Mouse (Mus musculus) hindbrain, embryonic 12.5 days (tissue): ENCODE measurements around the gene Rap2c. TPM values are rescaled to one million over a fixed set of nuclear protein-coding genes. Genes with fewer than 3 reads are reported as not detected.

ENCODE experiments used
- ATAC-seq: fragments of 200-750 bp; cut with Nextera tagmentation; 2 replicates; pipeline ENCODE4 v1.8.0; 2017; ENCODE audit warnings: moderate TSS enrichment; ENCODE audit not compliant: low FRiP score
- H3K27ac ChIP-seq: fragments of 300-500 bp; sonication (generic); 2 replicates; pipeline ENCODE4 v1.5.1; 2016; ENCODE audit warnings: mild to moderate bottlenecking
- H3K27me3 ChIP-seq: fragments of 300-500 bp; sonication (generic); 2 replicates; pipeline ENCODE4 v1.6.1; 2016; ENCODE audit warnings: mild to moderate bottlenecking
- H3K36me3 ChIP-seq: fragments of 300-500 bp; sonication (generic); 2 replicates; pipeline ENCODE4 v1.6.1; 2016; ENCODE audit warnings: mild to moderate bottlenecking
- H3K4me1 ChIP-seq: fragments of 300-500 bp; sonication (generic); 2 replicates; pipeline ENCODE4 v1.6.1; 2016
- H3K4me2 ChIP-seq: fragments of 300-500 bp; sonication (generic); replicated peaks from 2 replicates; pipeline ENCODE4 v1.6.1; 2016; ENCODE audit warnings: mild to moderate bottlenecking
- H3K4me3 ChIP-seq: fragments of 300-500 bp; sonication (generic); 2 replicates; pipeline ENCODE4 v1.5.1; 2016; ENCODE audit warnings: mild to moderate bottlenecking
- H3K9ac ChIP-seq: fragments of 300-500 bp; sonication (generic); 2 replicates; pipeline ENCODE4 v1.6.1; 2016; ENCODE audit warnings: mild to moderate bottlenecking, moderate library complexity
- H3K9me3 ChIP-seq: fragments of 300-500 bp; sonication (generic); replicated peaks from 2 replicates; pipeline ENCODE4 v1.6.1; 2016; ENCODE audit warnings: mild to moderate bottlenecking
- WGBS: fragments of 180-500 bp; shearing (Covaris S2); methylation state at CpG from one replicate; pipeline ENCODE4 v1.1.7; 2016; 5-methylcytosine and 5-hydroxymethylcytosine counted together
- polyA plus RNA-seq: library from polyadenylated mRNA; unstranded; fragments of >200 nt; fragmentation: Nextera tagmentation; extraction: Ambion mirVana; gene quantifications from 2 replicates; pipeline ENCODE4 v1.2.1, GENCODE M21; 2016

Gene Rap2c
- polyA plus RNA-seq, 1 experiment from 2014 or later, result 26.8 TPM

GRCm38 (mm10) chrX:51016926-51017325 is 892 bp downstream of the Rap2c start:
- no peaks in the 10 kb centered on the region for H3K9me3 ChIP-seq
- WGBS, result 37% methylated on average over 12 of the region's 12 CpGs
- H3K36me3 ChIP-seq, result no peaks in the 10 kb centered on the region
- H3K4me2 ChIP-seq, result peak overlapping the region; percentile 54
- H3K4me3 ChIP-seq, result peak overlapping the region; percentile 58
- ATAC-seq, result no peak
- no peak overlapping the region for H3K27ac ChIP-seq
- peaks cover 6% of the 10 kb centered on the region; the same call in 1 of the 2 replicates for H3K4me1 ChIP-seq
- peak overlapping the region; percentile 85 for H3K9ac ChIP-seq
- no peaks in the 10 kb centered on the region for H3K27me3 ChIP-seq

DNA sequence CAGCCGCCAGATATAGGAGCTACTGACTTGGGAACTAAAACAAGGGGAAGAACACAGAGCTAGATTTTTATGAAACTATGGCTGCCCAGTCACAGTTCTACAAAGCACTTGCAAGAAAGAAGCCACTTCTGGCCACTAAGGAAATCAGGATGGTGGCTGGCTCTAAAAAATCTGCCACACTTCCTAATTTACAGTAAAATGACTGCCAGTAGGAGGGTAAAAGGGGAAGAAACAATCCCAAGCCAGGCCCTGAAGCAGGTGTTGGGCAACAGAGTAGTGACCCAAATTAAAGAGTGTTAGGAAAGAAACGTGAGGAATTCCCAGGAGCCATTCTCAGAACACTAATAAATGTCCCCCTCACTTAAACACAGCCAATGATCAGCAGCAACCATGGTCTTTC is 5.5 kb downstream of the Rap2c start:
- no peaks in the 10 kb centered on the region for H3K9me3 ChIP-seq
- no peak for ATAC-seq
- no peak overlapping the region for H3K9ac ChIP-seq
- no peak overlapping the region for H3K4me3 ChIP-seq
- no peaks in the 10 kb centered on the region for H3K27me3 ChIP-seq
- H3K36me3 ChIP-seq, result no peaks in the 10 kb centered on the region
- peaks cover 6% of the 10 kb centered on the region; the same call in 1 of the 2 replicates for H3K4me1 ChIP-seq
- 71% methylated on average over 2 of the region's 2 CpGs for WGBS
- no peak overlapping the region for H3K4me2 ChIP-seq
- H3K27ac ChIP-seq, result no peak overlapping the region

GRCm38 (mm10) chrX:51010323-51010722 is 7.5 kb downstream of the Rap2c start:
- Histone ChIP-seq H3K9me3 (no peaks in the 10 kb centered on the region), H3K4me1 (no peaks in the 10 kb centered on the region), H3K36me3 (no peaks in the 10 kb centered on the region), H3K27me3 (no peaks in the 10 kb centered on the region), H3K4me2 (no peak overlapping the region), H3K4me3 (no peak overlapping the region), H3K9ac (no peak overlapping the region), H3K27ac (no peak overlapping the region)
- 94% methylated on average over 4 of the region's 4 CpGs for WGBS
- ATAC-seq, result no peak

GRCm38 (mm10) chrX:51000791-51001190 is 17.0 kb downstream of the Rap2c start:
- Histone ChIP-seq H3K9me3 (no peaks in the 10 kb centered on the region), H3K27me3 (no peaks in the 10 kb centered on the region), H3K36me3 (no peaks in the 10 kb centered on the region), H3K9ac (no peak overlapping the region), H3K4me1 (no peaks in the 10 kb centered on the region), H3K4me2 (no peak overlapping the region), H3K27ac (no peak overlapping the region), H3K4me3 (no peak overlapping the region)
- no peak for ATAC-seq
- 78% methylated on average over 6 of the region's 6 CpGs for WGBS

DNA sequence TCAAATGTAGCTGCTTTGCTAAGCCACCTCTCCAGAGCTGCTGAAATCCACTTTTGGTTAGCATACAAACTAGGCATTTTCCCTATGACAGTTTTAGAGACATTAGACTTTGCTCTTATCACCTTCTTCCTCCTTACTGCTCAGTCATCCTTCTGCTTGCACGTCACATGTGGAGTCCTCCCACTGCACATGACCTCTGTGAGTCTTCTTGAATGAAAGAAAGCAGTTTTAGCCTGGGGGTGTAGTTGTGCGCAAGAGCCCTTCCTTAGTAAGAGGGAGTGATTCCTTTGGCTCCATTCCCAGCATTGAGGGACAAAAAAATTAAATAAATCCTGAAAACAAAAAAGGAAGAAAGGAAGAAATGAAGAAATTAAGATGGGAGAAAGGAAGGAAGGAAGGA is 22.5 kb downstream of the Rap2c start:
- H3K27ac ChIP-seq, result no peak overlapping the region
- 86% methylated on average over 2 of the region's 2 CpGs for WGBS
- no peak overlapping the region for H3K4me2 ChIP-seq
- H3K9ac ChIP-seq, result no peak overlapping the region
- H3K9me3 ChIP-seq, result no peaks in the 10 kb centered on the region
- ATAC-seq, result no peak
- H3K36me3 ChIP-seq, result no peaks in the 10 kb centered on the region
- no peak overlapping the region for H3K4me3 ChIP-seq
- H3K27me3 ChIP-seq, result no peaks in the 10 kb centered on the region
- no peaks in the 10 kb centered on the region for H3K4me1 ChIP-seq

GRCm38 (mm10) chrX:50991324-50991723 is 26.5 kb downstream of the Rap2c start:
- Histone ChIP-seq H3K9ac (no peak overlapping the region), H3K9me3 (no peaks in the 10 kb centered on the region), H3K27ac (no peak overlapping the region), H3K4me3 (no peak overlapping the region), H3K27me3 (no peaks in the 10 kb centered on the region), H3K4me1 (no peaks in the 10 kb centered on the region), H3K36me3 (no peaks in the 10 kb centered on the region), H3K4me2 (no peak overlapping the region)
- WGBS, result 96% methylated on average over 5 of the region's 5 CpGs
- no peak for ATAC-seq

- H3K27me3 ChIP-seq, result no peaks in the 10 kb centered on the region
- 87% methylated on average over 6 of the region's 6 CpGs for WGBS
- H3K36me3 ChIP-seq, result no peaks in the 10 kb centered on the region
- H3K9me3 ChIP-seq, result no peaks in the 10 kb centered on the region
- no peak overlapping the region for H3K27ac ChIP-seq
- no peaks in the 10 kb centered on the region for H3K4me1 ChIP-seq
- H3K4me3 ChIP-seq, result no peak overlapping the region
- H3K4me2 ChIP-seq, result no peak overlapping the region
- no peak overlapping the region for H3K9ac ChIP-seq
- ATAC-seq, result no peak
Observed at GRCm38 (mm10) chrX:50989940-50990339, 27.9 kb downstream of the Rap2c start.

DNA sequence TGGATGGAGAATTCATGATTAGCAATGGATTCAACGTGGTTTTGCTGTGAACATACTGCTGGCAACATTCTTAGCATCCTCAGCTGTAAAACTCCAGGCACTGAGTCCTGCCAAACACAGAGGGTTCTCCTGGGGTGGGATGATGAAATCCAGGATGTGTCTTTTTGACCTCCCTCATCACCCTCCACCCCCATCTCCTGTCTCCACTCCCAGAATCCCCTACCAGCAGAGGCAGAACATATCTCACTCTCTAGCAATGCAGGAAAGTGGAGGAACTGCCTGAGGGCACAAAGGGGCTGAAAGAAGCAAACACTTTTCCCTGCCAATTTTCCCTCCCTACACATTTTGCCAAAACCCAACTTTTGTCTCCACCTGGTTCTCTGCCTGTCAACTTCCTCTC is 29.2 kb downstream of the Rap2c start:
- Histone ChIP-seq H3K36me3 (no peaks in the 10 kb centered on the region), H3K9me3 (no peaks in the 10 kb centered on the region), H3K27ac (no peak overlapping the region), H3K4me2 (no peak overlapping the region), H3K9ac (no peak overlapping the region), H3K4me1 (no peaks in the 10 kb centered on the region), H3K4me3 (no peak overlapping the region), H3K27me3 (no peaks in the 10 kb centered on the region)
- 50% methylated on average over 1 of the region's 1 CpGs for whole genome bisulfite sequencing
- no peak for ATAC-seq

GRCm38 (mm10) chrX:50978428-50978827 is 39.4 kb downstream of the Rap2c start:
- 68% methylated on average over 2 of the region's 2 CpGs for WGBS

GRCm38 (mm10) chrX:50972145-50972544 is 45.7 kb downstream of the Rap2c start:
- no peaks in the 10 kb centered on the region for H3K36me3 ChIP-seq
- H3K9me3 ChIP-seq, result no peaks in the 10 kb centered on the region
- WGBS, result 84% methylated on average over 4 of the region's 4 CpGs
- H3K4me1 ChIP-seq, result no peaks in the 10 kb centered on the region
- H3K27me3 ChIP-seq, result no peaks in the 10 kb centered on the region
- no peak for ATAC-seq
- H3K4me3 ChIP-seq, result no peak overlapping the region
- H3K27ac ChIP-seq, result no peak overlapping the region
- H3K9ac ChIP-seq, result no peak overlapping the region
- H3K4me2 ChIP-seq, result no peak overlapping the region

More at GRCm38 (mm10) chrX:50978428-50978827, 39.4 kb downstream of the Rap2c start:
- Histone ChIP-seq H3K27me3 (no peaks in the 10 kb centered on the region), H3K9me3 (no peaks in the 10 kb centered on the region), H3K27ac (no peak overlapping the region), H3K9ac (no peak overlapping the region), H3K36me3 (no peaks in the 10 kb centered on the region), H3K4me3 (no peak overlapping the region), H3K4me2 (no peak overlapping the region), H3K4me1 (no peaks in the 10 kb centered on the region)
- no peak for ATAC-seq

- WGBS, result 83% methylated on average over 5 of the region's 5 CpGs
- ATAC-seq, result no peak
Observed at GRCm38 (mm10) chrX:50969907-50970306, 47.9 kb downstream of the Rap2c start.

GRCm38 (mm10) chrX:50968157-50968932 is 49.5 kb downstream of the Rap2c start:
- 66% methylated on average over 10 of the region's 10 CpGs for WGBS
- Histone ChIP-seq H3K4me3 (no peak overlapping the region), H3K27ac (no peak overlapping the region), H3K4me2 (no peak overlapping the region), H3K9me3 (no peaks in the 10 kb centered on the region), H3K4me1 (no peaks in the 10 kb centered on the region), H3K27me3 (no peaks in the 10 kb centered on the region), H3K36me3 (no peaks in the 10 kb centered on the region), H3K9ac (no peak overlapping the region)
- no peak for ATAC-seq

More at GRCm38 (mm10) chrX:50969907-50970306, 47.9 kb downstream of the Rap2c start:
- Histone ChIP-seq H3K4me1 (no peaks in the 10 kb centered on the region), H3K4me2 (no peak overlapping the region), H3K9me3 (no peaks in the 10 kb centered on the region), H3K27me3 (no peaks in the 10 kb centered on the region), H3K27ac (no peak overlapping the region), H3K9ac (no peak overlapping the region), H3K4me3 (no peak overlapping the region), H3K36me3 (no peaks in the 10 kb centered on the region)

- no peak overlapping the region for H3K9ac ChIP-seq
- 75% methylated on average over 3 of the region's 3 CpGs for WGBS
- no peak for ATAC-seq
- H3K4me3 ChIP-seq, result no peak overlapping the region
- H3K4me2 ChIP-seq, result no peak overlapping the region
- no peaks in the 10 kb centered on the region for H3K27me3 ChIP-seq
- H3K4me1 ChIP-seq, result no peaks in the 10 kb centered on the region
- no peak overlapping the region for H3K27ac ChIP-seq
- no peaks in the 10 kb centered on the region for H3K9me3 ChIP-seq
- no peaks in the 10 kb centered on the region for H3K36me3 ChIP-seq
Observed at GRCm38 (mm10) chrX:50965157-50965556, 52.7 kb downstream of the Rap2c start.
